Mouse (Mus musculus) heart, postnatal 0 days (tissue): Measurements from ENCODE around the gene Gfod1.

Experiments
- CTCF ChIP-seq: IDR thresholded peaks from 2 replicates; pipeline ENCODE4 v1.5.1; 2016; ENCODE audit warnings: antibody characterized with exemption, control low read depth, low read depth
- EP300 ChIP-seq: IDR thresholded peaks from 2 replicates; pipeline ENCODE4 v1.6.1; 2016; ENCODE audit warnings: antibody characterized with exemption, low read depth

DNA sequence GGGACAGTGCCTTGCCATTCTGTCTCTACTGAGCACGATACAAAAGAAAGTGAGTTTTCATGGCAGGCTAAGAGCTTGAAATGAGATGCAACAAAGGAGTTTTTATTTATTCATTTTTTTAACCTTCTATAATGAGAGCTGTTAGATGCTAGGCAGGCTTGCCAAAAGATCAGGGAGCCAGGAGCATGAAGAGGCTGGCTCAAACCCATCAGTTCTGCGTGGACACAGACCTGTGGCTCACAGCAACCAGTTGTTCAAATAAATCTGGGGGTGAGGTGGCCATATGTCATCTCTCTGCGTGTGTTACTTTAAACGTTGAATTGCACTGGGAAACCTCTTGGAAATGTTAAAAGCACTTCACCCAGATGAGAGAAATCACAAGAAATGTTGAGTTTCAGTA lies 49.4 kb upstream of the Gfod1 start:
- TF ChIP-seq EP300 (no peak), CTCF (no peak)
